Mouse (Mus musculus) lung, postnatal 25 days (tissue): ENCODE measurements at regions not wholly inside any gene's neighbourhood (a gene's known extent, or its start where the extent isn't known, plus 50 kb on each side); places are given as distances from the start of the nearest gene placed in this dataset.
A peak's percentile ranks its signal among the peaks of the same experiment; 100 is the strongest.
"Not testable (repeated sequence)": the region's sequence is repeated elsewhere in the genome, so short reads cannot be mapped to it uniquely, and the experiment has no call there.

Source experiments
- DNase-seq: peaks from one replicate; pipeline ENCODE4 v3.0.0; 2022; ENCODE audit warnings: low spot score

DNA sequence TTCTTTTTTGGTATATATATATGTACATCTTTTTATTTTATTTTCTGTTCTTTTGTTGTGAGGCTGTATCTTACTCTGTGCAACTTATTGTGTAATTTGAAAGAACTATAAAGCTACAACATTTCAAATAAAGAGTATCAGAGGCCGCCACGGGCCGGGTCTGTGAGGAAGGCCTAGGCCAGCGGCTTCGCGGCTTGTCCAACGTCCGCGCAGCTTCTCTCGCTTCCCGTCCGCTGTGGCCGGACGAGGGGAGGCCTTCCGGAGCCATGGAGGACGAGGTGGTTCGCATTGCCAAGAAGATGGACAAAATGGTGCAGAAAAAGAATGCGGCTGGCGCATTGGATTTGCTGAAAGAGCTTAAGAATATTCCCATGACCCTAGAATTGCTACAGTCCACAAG, 167.4 kb downstream of the Kif21a start:
- DNase-seq: not testable (repeated sequence)

DNA sequence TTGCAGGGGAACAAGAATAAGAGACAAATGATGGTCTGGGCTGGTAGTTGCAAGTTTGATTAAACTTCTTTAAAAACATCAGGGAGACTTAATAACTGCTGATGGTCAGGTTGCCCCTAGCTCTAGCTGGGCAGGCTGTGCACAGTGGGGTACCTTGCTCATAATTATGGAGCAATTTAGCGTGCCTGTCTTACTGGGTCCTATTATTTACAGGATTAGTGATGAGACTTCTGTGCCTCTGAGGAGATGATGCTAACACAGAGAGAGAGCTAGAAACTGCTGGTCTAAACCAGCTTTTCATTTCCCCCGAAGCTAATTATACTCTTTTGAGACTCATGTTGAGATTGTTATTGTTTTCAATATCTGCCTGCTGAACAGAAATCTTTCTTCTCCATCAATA, 180.3 kb downstream of the Kif21a start:
- no peak for DNase-seq

- DNase-seq: not testable (repeated sequence)
Observed at GRCm38 (mm10) chr15:90853763-90854162, 174.5 kb upstream of the Cpne8 start.

DNA sequence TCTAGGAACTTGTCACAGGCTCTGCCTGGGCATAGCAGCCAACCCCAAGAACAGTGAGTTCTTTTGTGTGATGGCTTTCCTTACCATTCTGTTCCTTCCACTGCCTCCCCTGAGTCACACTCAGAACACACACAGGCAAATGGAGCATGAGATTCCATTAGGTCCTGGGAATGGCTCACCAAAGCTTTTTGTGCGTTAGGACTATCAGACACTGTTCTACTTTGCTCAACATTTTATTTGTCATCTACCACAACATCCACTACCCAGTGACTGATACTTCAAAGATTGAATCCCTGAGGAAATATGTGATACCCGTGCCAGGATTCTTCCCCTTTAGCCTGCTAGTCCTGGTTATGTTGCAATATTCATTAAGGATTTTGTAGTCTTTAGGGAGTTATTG, 172.8 kb upstream of the Cpne8 start:
- no peak for DNase-seq

GRCm38 (mm10) chr15:90841471-90841870, 162.2 kb upstream of the Cpne8 start:
- DNase-seq: peak; percentile 26

- no peak for DNase-seq
Observed at GRCm38 (mm10) chr15:90835586-90835985, 156.4 kb upstream of the Cpne8 start.

GRCm38 (mm10) chr15:90827816-90828215, 148.6 kb upstream of the Cpne8 start:
- no peak for DNase-seq

GRCm38 (mm10) chr15:90822306-90822705, 143.1 kb upstream of the Cpne8 start:
- DNase-seq: no peak

GRCm38 (mm10) chr15:90819949-90820655, 140.9 kb upstream of the Cpne8 start:
- no peak for DNase-seq

GRCm38 (mm10) chr15:90818161-90818560, 138.9 kb upstream of the Cpne8 start:
- DNase-seq: no peak

- no peak for DNase-seq
Observed at GRCm38 (mm10) chr15:90813907-90814306, 134.7 kb upstream of the Cpne8 start.

GRCm38 (mm10) chr15:90810341-90810740, 131.1 kb upstream of the Cpne8 start:
- DNase-seq: no peak

DNA sequence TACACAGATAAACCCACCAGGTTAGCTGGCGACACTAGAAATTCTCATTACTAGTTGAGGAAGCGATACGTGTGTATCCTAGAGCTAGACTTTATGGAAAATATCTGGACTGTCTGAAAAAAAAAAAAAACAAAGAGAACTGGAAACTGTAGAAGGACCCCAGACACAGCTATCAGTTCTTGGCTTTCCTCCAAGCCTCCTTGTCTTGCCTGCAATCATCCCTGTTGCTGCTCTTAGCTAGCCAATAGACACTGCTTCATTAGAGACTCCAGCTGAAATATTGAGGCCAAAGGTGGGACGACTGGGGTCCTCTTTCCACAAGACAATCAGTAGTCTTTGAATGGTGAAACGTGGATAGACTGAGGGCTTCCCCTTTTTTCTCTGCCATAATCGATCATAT, 129.0 kb upstream of the Cpne8 start:
- no peak for DNase-seq

- no peak for DNase-seq
Observed at GRCm38 (mm10) chr15:90798056-90798455, 118.8 kb upstream of the Cpne8 start.

GRCm38 (mm10) chr15:90789941-90790340, 110.7 kb upstream of the Cpne8 start:
- peak; percentile 1 for DNase-seq

DNA sequence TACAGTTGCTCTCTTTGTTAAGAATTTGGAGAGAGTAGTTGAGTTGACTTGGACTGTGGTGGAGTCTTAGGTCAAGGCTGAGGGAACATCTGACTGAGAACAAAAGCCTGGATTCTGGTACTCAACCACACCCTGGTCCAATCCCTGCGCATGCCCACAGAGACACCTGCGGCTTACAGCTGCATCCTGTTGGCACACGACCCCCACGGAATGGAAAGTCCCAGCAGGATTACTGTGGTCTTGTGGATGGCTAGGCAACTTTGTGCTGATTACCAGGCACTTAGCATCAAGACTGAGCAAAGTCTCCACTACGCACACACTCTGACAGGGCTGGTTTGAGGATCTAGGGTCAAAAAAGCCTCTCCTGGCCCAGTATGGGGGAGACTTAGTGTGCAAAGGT, 105.5 kb upstream of the Cpne8 start:
- DNase-seq: no peak

DNA sequence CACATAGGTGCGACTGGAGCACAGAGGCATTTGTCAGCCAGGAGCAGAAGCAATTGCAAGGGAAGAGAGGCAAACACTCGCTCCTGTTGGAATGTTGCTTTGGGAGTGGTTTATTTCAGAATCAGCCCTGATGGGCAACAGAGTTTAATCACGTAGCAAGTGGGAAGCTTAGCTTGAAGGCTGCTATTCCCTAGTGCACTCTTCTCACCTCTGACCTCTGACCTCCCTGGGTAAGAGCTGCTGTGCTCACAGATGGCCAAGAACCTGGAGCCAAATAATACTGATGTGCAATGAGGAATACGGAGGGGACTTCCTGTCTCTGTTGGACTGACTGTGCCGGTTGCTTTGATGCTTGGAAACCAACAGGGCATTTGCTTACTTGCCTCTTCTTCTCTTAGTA, 88.3 kb upstream of the Cpne8 start:
- no peak for DNase-seq

GRCm38 (mm10) chr15:90764501-90764900, 85.3 kb upstream of the Cpne8 start:
- DNase-seq: not testable (repeated sequence)

GRCm38 (mm10) chr15:90733891-90734290, 54.7 kb upstream of the Cpne8 start:
- no peak for DNase-seq
